Mouse (Mus musculus): ENCODE results near the gene Trim7.
"Not testable (repeated sequence)": the region's sequence is repeated elsewhere in the genome, so short reads cannot be mapped to it uniquely, and the experiment has no call there.

Trim7 gene

GRCm38 (mm10) chr11:48825979-48826751, at the start of gene Trim7, which contains the start of gene Gm12184:
Trim7 (plus strand) TSS chr11:48826140.
Gm12184 (minus strand) TSS chr11:48826655.
- not testable (repeated sequence) for DNase-seq

DNA sequence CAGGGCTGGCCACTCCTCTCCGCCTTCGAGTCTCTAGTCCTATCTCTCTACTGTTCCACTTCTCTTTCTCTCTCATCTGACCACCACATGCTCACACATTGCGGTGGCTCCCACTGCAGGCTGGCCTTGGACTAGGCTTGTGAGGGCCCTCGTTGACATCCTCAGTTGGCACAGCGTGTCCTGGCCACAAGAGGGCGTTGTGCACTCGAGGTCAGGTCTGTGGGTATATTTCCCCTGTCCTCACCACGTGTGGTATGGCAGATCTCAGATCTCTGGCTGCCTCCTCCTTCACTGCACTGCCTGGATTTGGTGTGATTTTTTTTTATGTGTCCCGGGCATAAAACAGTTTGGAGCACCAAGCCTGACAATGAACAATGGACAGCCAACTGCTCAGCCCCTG, 49.3 kb upstream of the Trim7 start:
- DNase-seq, result no peak

DNA sequence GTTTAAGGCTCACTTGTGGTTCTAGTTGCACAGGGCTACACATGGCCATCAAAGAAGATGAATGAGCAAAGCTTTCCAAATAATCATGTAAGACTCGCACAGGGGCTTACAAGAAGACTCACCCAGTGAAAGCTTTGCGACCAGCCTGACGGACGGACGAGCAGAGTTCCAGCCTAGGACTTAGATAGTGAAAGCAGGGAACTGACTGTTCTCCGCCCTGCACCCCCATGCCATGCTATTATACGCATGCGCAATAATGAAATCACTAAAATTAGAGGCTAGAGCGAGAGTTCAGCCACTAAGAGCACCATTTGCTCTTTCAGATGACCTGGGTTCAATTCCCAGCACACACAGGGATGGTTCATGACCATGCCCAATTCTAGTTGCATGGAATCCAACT, 48.6 kb upstream of the Trim7 start:
- DNase-seq, result no peak

DNA sequence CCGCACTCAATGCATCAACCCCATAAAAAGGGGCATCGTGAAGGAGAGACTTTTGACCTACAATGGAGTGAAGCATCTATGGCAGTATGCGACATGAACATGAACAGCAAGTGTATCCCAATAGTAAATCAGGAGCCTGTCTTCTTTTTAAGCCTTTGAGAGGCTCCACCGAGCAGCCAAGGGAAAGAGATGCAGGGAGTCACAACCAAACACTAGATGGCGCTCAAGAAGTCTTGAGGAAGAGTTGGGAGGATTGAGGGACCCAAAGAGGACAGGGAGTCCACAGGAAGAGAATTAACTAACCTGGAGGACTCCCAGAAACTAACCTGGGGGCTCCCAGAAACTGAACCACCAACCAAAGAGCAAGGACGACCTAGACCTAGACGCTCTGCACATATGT, 46.5 kb upstream of the Trim7 start:
- DNase-seq, result peak; percentile 56

DNA sequence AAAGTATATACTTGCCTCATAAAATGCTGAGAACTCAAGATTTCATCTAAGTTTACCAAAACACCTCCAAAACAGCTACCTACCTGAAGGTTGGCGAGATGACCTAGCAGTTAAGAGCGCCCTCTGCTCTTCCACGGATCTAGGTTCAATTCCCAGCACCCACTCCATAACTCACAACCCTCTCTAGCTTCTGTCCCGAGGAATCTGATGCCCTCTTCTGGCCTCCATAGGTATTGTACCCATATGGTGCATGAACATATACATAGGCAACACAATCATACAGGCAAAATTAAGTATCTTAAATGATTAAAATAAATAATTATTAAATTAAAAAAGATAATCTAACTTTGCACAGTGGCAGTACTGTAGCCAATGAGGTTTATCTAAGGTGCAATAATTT, 43.7 kb upstream of the Trim7 start:
- DNase-seq, result no peak

- peak; percentile 49 for DNase-seq
Observed at GRCm38 (mm10) chr11:48787455-48788211, 38.3 kb upstream of the Trim7 start.

DNA sequence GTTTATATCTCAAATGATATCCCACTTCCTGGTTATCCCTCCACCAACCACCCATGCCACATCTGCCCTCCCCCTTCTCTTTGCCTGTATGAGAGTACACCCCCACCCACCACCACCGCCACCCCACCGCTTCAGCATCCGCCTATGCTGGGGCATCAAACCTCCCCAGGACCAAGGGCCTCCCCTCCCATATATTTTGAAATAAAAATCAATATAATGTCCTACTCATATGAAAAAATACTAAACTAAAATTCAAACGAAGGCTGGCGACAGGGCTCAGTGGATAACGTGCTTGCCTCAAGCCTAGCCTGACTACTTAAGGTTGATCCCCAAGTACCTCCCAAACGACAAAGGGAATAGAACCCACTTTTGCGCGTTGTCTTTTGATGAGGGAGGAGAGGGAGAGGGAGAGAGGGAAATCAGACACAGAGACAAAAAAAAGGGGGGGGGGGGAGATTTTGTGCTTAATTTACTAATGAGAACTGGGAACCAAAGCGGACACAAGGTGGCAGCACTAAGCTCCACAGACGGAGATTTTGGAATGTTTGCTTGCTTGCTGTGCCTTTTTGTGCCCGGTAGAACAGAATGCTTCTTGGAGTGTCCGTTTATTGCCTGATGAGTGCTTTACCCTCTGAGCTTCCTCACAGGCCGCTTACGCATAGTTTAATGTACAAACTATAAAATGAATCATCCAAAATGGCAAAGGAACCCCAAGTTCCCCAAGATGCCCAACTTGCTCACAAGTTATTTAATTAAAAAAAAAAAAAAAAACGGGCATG, 37.4 kb upstream of the Trim7 start:
- DNase-seq, result peak; percentile 87

DNA sequence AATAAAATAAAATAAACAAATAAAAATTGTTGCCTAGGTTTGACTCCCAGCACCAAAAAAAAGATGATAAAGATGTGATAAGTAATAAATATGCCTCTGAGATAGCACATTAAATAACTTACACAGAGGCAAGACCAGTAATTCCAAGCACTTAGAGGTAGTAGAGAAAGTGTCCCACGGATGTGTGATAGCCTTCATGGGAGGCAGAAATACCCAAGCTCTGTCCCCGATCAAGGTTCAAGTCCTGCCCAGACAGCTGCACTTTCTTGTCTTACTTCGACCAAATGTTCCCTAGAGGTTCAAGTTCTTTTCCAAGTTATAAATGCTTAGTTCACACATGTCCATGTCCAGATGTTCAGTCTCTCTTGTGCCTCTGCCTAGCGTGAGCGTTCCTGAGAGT, 36.7 kb upstream of the Trim7 start:
- no peak for DNase-seq

DNA sequence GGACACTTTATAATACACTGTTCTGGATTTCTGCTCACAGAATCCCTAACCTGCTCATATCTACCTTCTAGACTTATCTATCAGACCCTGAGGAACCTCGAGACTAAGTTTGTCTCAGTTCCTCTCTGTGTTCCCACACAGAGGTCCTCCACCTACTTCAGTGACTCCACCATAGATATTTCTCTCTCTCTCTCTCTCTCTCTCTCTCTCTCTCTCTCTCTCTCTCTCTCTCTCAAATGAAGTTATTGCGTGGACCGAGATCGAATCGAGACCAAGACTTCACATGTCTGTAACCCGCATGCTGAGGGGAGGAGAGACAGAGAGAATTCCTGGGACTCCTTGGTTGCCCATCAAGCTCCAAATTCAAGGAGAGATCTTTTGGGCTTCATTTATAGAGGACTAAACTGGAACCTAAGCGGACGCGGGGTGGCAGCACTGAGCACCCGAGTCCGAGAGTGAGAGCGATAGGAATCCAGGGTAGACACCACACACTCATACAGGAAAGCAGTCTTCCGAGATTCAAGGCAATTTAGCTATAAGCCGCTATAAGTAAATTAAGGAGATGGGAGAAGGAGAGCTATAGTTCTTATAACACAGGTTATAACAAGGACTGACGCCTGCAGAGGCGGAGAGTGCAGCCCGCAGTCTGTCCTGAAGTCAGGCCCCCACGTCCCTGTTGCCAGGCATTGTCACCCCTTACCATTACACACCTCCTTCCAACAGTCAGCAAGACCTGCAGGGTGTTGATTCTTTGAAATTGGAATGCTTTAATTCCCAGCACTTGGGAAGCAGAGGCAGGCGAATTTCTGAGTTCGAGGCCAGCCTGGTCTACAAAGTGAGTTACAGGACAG, 35.7 kb upstream of the Trim7 start:
- peak; percentile 92 for DNase-seq

DNA sequence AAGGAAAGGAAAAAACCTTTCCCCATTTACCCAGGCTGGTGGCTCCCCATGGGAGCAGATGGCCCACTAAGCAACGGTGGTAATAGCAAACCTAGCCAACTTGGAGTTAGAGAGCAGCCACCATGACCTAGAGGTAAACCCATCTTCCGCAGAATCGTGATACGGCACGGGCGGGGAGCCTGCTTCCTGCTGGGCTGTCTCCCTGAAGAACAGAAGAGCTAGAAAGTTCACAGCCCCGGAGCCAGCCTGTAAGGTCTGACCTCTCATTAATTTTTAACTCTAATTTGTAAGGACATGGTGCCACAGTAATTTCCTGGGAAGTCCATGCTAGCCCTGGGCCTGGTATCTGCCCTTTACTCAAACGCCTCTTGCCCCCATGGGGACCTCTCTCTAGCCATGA, 35.0 kb upstream of the Trim7 start:
- peak; percentile 79 for DNase-seq

DNA sequence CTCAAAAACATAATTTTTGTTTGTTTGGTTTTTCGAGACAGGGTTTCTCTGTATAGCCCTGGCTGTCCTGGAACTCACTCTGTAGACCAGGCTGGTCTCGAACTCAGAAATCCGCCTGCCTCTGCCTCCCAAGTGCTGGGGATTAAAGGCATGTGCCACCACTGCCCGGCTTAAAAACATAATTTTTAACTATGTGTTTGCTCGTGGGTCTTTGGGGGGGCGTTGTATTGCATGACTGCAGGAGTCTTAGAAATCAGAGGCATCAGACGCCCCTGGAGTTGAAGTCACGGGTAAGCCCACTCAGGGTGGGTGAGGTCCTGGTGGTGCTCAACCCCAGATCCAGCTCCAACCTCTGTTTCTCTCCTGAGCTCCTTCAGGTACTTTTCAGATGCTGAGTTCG, 34.0 kb upstream of the Trim7 start:
- DNase-seq, result not testable (repeated sequence)

GRCm38 (mm10) chr11:48793184-48793583, 32.8 kb upstream of the Trim7 start:
- DNase-seq, result no peak

DNA sequence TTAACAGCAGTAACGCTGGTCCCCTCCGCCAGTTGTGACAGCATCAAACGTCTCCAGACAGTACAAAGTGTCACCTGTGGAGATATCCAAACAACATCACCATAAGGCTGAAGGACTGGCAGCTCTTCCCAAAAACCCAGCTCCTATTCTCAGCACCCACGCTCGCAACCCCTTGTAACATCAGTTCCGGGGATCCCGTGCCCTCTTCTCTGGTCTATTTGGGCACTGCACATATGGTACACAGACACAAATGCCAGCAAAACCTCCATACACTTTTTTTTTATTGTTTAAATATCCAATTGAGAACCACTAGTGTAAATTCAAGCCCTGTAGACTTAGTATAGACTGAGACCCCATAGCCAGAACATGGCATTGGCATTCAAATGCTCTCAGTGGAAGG, 30.7 kb upstream of the Trim7 start:
- no peak for DNase-seq

DNA sequence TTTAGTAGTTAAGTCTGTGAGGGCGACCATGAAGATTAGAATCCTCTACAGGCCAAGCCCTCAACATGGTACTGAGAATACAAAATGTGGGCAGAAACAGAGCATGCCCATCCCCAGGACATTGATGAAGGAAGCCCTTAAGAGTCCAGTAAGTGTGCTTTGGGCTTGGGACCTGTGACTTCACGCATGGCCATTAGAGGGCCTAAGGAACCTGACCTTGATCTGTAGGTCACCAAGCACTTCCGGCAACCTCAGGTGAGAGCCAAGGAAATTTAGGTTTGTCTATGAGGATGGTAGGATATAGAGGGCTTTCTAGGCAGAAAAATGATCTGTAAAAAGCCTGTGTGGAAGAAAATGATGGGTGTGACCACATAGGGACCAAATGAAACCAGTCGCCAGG, 29.6 kb upstream of the Trim7 start:
- no peak for DNase-seq

GRCm38 (mm10) chr11:48797287-48797686, 28.7 kb upstream of the Trim7 start:
- DNase-seq, result no peak

GRCm38 (mm10) chr11:48798308-48798707, 27.6 kb upstream of the Trim7 start:
- DNase-seq, result no peak

DNA sequence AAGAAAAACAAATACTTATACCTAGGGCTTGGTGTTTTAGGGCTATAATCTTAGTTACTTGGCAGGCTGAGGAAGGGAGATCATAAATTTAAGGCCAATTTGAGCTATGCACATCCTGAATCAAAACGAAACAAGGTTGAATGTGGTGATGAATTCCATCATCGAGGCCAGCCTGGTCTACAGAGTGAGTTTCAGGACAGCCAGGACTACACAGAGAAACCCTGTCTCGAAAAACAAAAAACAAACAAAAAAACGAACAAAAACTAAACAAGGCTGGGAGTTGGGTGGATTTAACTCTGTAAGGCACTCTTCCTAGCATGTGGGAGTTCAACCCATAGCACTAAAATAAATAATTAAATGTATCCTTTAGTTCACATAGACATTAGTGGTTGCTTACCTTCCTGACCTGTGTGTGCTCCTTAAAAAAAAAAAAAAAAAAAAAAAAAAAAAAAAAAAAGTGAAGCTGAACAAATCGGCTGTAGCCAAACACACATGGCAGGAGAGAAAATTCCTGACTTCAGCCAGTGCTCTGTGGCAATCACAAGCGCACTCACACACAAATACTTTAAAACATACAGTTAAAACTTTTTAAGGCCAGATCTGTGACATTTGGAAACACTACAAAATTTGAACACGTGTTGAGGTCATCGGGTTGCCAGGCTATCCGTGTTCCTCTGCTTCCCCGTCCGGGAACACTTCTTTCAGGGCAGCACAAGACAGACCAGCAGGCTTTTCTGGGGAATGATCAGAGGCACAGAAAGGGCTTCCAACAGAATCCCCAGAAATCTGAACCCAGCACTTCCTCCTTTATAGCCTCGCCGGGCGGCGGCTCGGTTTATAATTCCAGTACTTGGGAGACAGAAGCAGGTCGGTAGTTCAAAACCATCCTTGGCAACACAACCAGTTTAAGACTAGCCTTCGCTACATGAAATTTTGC, 26.7 kb upstream of the Trim7 start:
- DNase-seq, result no peak

GRCm38 (mm10) chr11:48799921-48800701, 25.8 kb upstream of the Trim7 start, which contains the start of gene Rack1:
Rack1 (plus strand) TSS chr11:48800332.
- DNase-seq, result peak; percentile 94

DNA sequence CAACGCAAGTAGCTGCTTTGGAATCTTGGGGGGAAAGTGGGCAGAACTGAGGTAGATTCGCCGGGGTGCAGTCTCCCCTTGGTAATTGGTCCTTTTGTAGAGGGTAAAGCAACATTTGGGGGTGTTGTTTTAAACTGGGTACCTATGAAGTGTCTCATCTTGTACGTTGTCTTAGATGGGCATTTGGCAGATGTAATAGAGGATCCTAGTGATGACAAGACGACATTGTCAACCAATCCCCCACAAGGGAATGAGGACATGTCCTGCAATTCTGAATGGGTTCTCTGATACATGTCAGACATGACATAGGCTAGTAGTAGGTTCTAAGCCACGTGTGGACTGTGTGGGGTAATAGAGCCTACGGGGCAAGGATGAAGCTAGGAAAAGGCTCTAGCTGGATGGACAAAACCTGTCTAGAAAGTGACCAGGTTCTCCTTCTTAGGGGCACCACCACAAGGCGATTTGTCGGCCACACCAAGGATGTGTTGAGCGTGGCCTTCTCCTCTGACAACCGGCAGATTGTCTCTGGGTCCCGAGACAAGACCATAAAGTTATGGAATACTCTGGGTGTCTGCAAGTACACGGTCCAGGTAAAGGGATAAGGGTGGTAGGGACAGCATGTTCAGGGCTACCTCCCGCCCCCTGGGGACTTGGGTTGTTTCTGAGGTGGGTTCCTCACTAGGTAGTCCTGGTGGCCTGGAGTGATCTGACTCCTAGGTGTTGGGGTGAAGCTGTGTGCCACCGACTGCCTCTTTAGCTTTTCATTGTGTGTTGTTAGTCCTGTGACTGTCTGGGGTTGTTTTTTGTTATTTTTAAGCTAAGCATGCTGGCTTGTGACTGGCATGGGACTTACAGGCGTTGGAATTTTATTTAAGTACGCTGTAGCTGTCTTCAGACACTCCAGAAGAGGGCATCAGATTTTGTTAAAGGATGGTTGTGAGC, 23.8 kb upstream of the Trim7 start:
- no peak for DNase-seq
